Mouse (Mus musculus): ENCODE measurements around the gene Ets1.

- TF ChIP-seq POLR2A (IDR thresholded peaks at IDR 0.05; ENCODE audit: borderline replicate concordance, insufficient read depth, low read length): no peak
- no peak for TF ChIP-seq CTCF (IDR thresholded peaks at IDR 0.05; ENCODE audit: borderline replicate concordance, insufficient read depth, low read depth, low read length)
Measured at GRCm38 (mm10) chr9:32798171-32798570, 162.2 kb downstream of the Ets1 start.

Measured in cerebellum, adult 2 months (tissue).